ENCODE assay signal across 10 mouse cellular contexts in genomic region chr9:21729264-21729663, GRCm38 (mm10). TPM values are rescaled to one million over a fixed set of nuclear protein-coding genes. Genes with fewer than 3 reads are reported as not detected.
DNase-seq lines count a peak whose midpoint lies in the region; ATAC-seq and TF ChIP-seq lines count a peak whose summit lies in the region.
"Had no signal": no experiment of that assay in that cellular context is flagged by ENCODE, and none has a peak within 500 bp of the region (broad histone marks: within the 10 kb centered on the region; RNA-seq: fewer than 3 reads in every experiment).

No protein-coding gene starts in this region.

- no peak overlapping the region for H3K27ac ChIP-seq in kidney, postnatal 0 days
- H3K27ac ChIP-seq in kidney, adult 2 months (ENCODE audit: insufficient read depth, low read depth, low read length) = no peak overlapping the region
- peak overlapping the region; percentile 49 for H3K27ac ChIP-seq in macrophage
- no peak overlapping the region for H3K27ac ChIP-seq in forebrain, embryonic 15.5 days (replicated peaks)
- H3K27ac ChIP-seq: hindbrain, embryonic 13.5 days had no signal

- H3K36me3 ChIP-seq in kidney, postnatal 0 days (ENCODE audit: insufficient read depth, low read length) = peaks cover 21% of the 10 kb centered on the region
- H3K36me3 ChIP-seq in kidney, adult 2 months (ENCODE audit: control insufficient read depth, insufficient read depth, low read length) = no peaks in the 10 kb centered on the region
- H3K36me3 ChIP-seq in C2C12 (ENCODE audit: control insufficient read depth, insufficient read depth) = peaks cover 71% of the 10 kb centered on the region
- peaks cover 28% of the 10 kb centered on the region for H3K36me3 ChIP-seq in macrophage (ENCODE audit: inconsistent target)
- peaks cover 18% of the 10 kb centered on the region for H3K36me3 ChIP-seq in forebrain, embryonic 15.5 days

- no peak overlapping the region for H3K9ac ChIP-seq in kidney, postnatal 0 days (ENCODE audit: low read depth, low read length)
- no peak overlapping the region for H3K9ac ChIP-seq in forebrain, embryonic 15.5 days (replicated peaks)
- H3K9ac ChIP-seq: hindbrain, embryonic 13.5 days had no signal

- H3K4me2 ChIP-seq in kidney, postnatal 0 days (ENCODE audit: low read length) = no peak overlapping the region
- no peak overlapping the region for H3K4me2 ChIP-seq in forebrain, embryonic 15.5 days (replicated peaks)
- H3K4me2 ChIP-seq: hindbrain, embryonic 13.5 days had no signal

- 78% methylated on average over 7 of the region's 7 CpGs for WGBS in kidney, postnatal 0 days
- WGBS in kidney, adult 2 months = 75% methylated on average over 7 of the region's 7 CpGs
- WGBS in macrophage (ENCODE audit: missing documents) = 72% methylated on average over 7 of the region's 7 CpGs
- 90% methylated on average over 7 of the region's 7 CpGs for WGBS in forebrain, embryonic 15.5 days

- DNase-seq in kidney, postnatal 0 days (ENCODE audit: low spot score) = no peak
- DNase-seq in kidney, adult 2 months = no peak
- DNase-seq in MN1 (ENCODE audit: low spot score) = peak; percentile 72
- DNase-seq in cerebellum, postnatal 14 days = no peak
- DNase-seq: kidney, postnatal 4 days had no signal

- ATAC-seq in kidney, postnatal 0 days (replicated peaks; ENCODE audit: low FRiP score, low read depth) = peak; percentile 38; the same call in 1 of the 2 replicates
- no peak for ATAC-seq in forebrain, embryonic 15.5 days (replicated peaks)
- ATAC-seq: forebrain, embryonic 14.5 days had no signal

- peaks cover 78% of the 10 kb centered on the region for H3K79me3 ChIP-seq in C2C12 (ENCODE audit: low read depth)

- H3K27me3 ChIP-seq in kidney, postnatal 0 days (ENCODE audit: insufficient read depth, low read length) = no peaks in the 10 kb centered on the region
- H3K27me3 ChIP-seq in kidney, adult 2 months (replicated peaks; ENCODE audit: control insufficient read depth, insufficient read depth, low read length) = no peaks in the 10 kb centered on the region
- no peaks in the 10 kb centered on the region for H3K27me3 ChIP-seq in C2C12 (ENCODE audit: control insufficient read depth, insufficient read depth, insufficient read length)
- no peaks in the 10 kb centered on the region for H3K27me3 ChIP-seq in forebrain, embryonic 15.5 days
- H3K27me3 ChIP-seq: hindbrain, embryonic 13.5 days had no signal

- H3ac ChIP-seq in C2C12 (ENCODE audit: control insufficient read depth, insufficient read length, low read depth) = no peak overlapping the region

- no peak for TF ChIP-seq CTCF in kidney, postnatal 0 days (IDR thresholded peaks at IDR 0.05; ENCODE audit: low read depth)
- TF ChIP-seq CTCF in kidney, adult 2 months (conservative IDR thresholded peaks at IDR 0.05; ENCODE audit: insufficient read depth, insufficient read length, low read depth, low read length) = no peak
- TF ChIP-seq CTCF in C2C12 (IDR thresholded peaks at IDR 0.05; ENCODE audit: control insufficient read depth, insufficient read depth, insufficient read length) = no peak

- peaks cover 22% of the 10 kb centered on the region for H3K4me1 ChIP-seq in kidney, postnatal 0 days (replicated peaks; ENCODE audit: insufficient read depth, low read length)
- no peaks in the 10 kb centered on the region for H3K4me1 ChIP-seq in kidney, adult 2 months (ENCODE audit: control insufficient read depth, insufficient read depth, low read length)
- H3K4me1 ChIP-seq in forebrain, embryonic 15.5 days = peaks cover 21% of the 10 kb centered on the region

- H3K4me3 ChIP-seq in kidney, postnatal 0 days (replicated peaks; ENCODE audit: low read depth, low read length) = no peak overlapping the region
- no peak overlapping the region for H3K4me3 ChIP-seq in kidney, adult 2 months (ENCODE audit: insufficient read depth, low read depth, low read length)
- H3K4me3 ChIP-seq in C2C12 (ENCODE audit: insufficient read depth, poor library complexity, severe bottlenecking) = no peak overlapping the region
- no peak overlapping the region for H3K4me3 ChIP-seq in macrophage (ENCODE audit: inconsistent target)
- H3K4me3 ChIP-seq in forebrain, embryonic 15.5 days = no peak overlapping the region
- H3K4me3 ChIP-seq: hindbrain, embryonic 13.5 days had no signal

- H3K79me2 ChIP-seq in C2C12 (ENCODE audit: control insufficient read depth, insufficient read depth) (peaks cover 98% of the 10 kb centered on the region), macrophage (ENCODE audit: inconsistent target) (peaks cover 100% of the 10 kb centered on the region)

- H3K9me3 ChIP-seq in kidney, postnatal 0 days (replicated peaks; ENCODE audit: low read length) = no peaks in the 10 kb centered on the region
- H3K9me3 ChIP-seq in forebrain, embryonic 15.5 days = no peaks in the 10 kb centered on the region
- H3K9me3 ChIP-seq: hindbrain, embryonic 13.5 days had no signal

- TF ChIP-seq POLR2A in kidney, adult 2 months (IDR thresholded peaks at IDR 0.05; ENCODE audit: low read depth, low read length) = no peak

TF ChIP-seq in C2C12, 6 proteins besides CTCF, POLR2A, EP300 and RAD21:
- TF ChIP-seq MYOD1 (IDR thresholded peaks at IDR 0.05; ENCODE audit: control insufficient read depth, insufficient read length, low read depth) (peak; percentile 93), MAX (IDR thresholded peaks at IDR 0.05) (peak; percentile 80), MYOG (IDR thresholded peaks at IDR 0.05; ENCODE audit: control insufficient read depth, extremely low read depth, insufficient read length) (no peak), FOSL1 (IDR thresholded peaks at IDR 0.05; ENCODE audit: insufficient read depth, low read length, poor library complexity, severe bottlenecking) (peak; percentile 94), CEBPB (IDR thresholded peaks at IDR 0.05; ENCODE audit: low read depth) (no peak)

RNA-seq across cellular contexts. Expression of gene Ldlr, which starts 6.0 kb away (rescaled TPM):
- 16.9 and 19.6 TPM in 2 replicates for polyA plus RNA-seq in kidney, postnatal 0 days (2015; fragmentation: Nextera tagmentation; extraction: Ambion mirVana)
- 26.9 and 28.8 TPM in 2 replicates for polyA plus RNA-seq in kidney, adult 2 months (2012; rRNA removed)
- polyA plus RNA-seq in C2C12 (2012; fragmentation: generic; extraction: Trizol) (58.3 TPM), macrophage (2018) (29.9 to 80.2 TPM (median 62.2 TPM) in 3 replicates)
- 100 to 1,000 TPM; 108 to 214 (median 161) TPM for total RNA-seq in macrophage (2018; cell fraction: chromatin; rRNA removed)
- 100 to 1,000 TPM in 6 of 26 experiments, 10 to 100 TPM in 20; 63.5 to 122 (median 86.1) TPM for total RNA-seq in macrophage (2018; cell fraction: cytosol; rRNA removed)
- 100 to 1,000 TPM; 124 to 340 (median 182) TPM for total RNA-seq in macrophage (2018; cell fraction: nucleus; rRNA removed)
- 15.9 and 17.3 TPM in 2 replicates for polyA plus RNA-seq in forebrain, embryonic 15.5 days (2015; fragmentation: Nextera tagmentation; extraction: Ambion mirVana)

RNA-seq across cellular contexts. Expression of gene Spc24, which starts 30.8 kb away (rescaled TPM):
- polyA plus RNA-seq in kidney, postnatal 0 days (2015; fragmentation: Nextera tagmentation; extraction: Ambion mirVana) = 55.1 and 61.1 TPM in 2 replicates
- 3.4 and 6.0 TPM in 2 replicates for polyA plus RNA-seq in kidney, adult 2 months (2012; rRNA removed)
- 80.1 TPM for polyA plus RNA-seq in C2C12 (2012; fragmentation: generic; extraction: Trizol)
- 1 to 10 TPM in 11 of 26 experiments, under 1 TPM in 4, not detected in 11; 0.53 to 4.3 (median 1.8) TPM for total RNA-seq in macrophage (2018; cell fraction: chromatin; rRNA removed)
- total RNA-seq in macrophage (2018; cell fraction: cytosol; rRNA removed) = 1 to 10 TPM in 9 of 26 experiments, under 1 TPM in 17; 0.28 to 2.4 (median 0.89) TPM
- total RNA-seq in macrophage (2018; cell fraction: nucleus; rRNA removed) = 1 to 10 TPM in 7 of 26 experiments, under 1 TPM in 9, not detected in 10; 0.45 to 9.6 (median 0.94) TPM
- 0.45 to 5.8 TPM (median 3.0 TPM) in 3 replicates for polyA plus RNA-seq in macrophage (2018)
- polyA plus RNA-seq in forebrain, embryonic 15.5 days (2015; fragmentation: Nextera tagmentation; extraction: Ambion mirVana) = 41.7 and 55.9 TPM in 2 replicates
